Mouse (Mus musculus): ENCODE measurements at regions not wholly inside any gene's neighbourhood (a gene's known extent, or its start where the extent isn't known, plus 50 kb on each side); places are given as distances from the start of the nearest gene placed in this dataset.
A peak's percentile ranks its signal among the peaks of the same experiment; 100 is the strongest.

- no peaks in the 10 kb centered on the region for H3K27me3 ChIP-seq (ENCODE audit: insufficient read depth, low read length)
- no peak for DNase-seq (ENCODE audit: low spot score)
- H3K27ac ChIP-seq, result no peak overlapping the region
- WGBS, result 75% methylated on average over 2 of the region's 2 CpGs
- TF ChIP-seq CTCF (IDR thresholded peaks at IDR 0.05; ENCODE audit: low read depth), result no peak
- H3K4me1 ChIP-seq (replicated peaks; ENCODE audit: insufficient read depth, low read length), result 0 out of 2 replicates have a peak, but pooled peaks cover 6% of the 10 kb centered on the region
- H3K36me3 ChIP-seq (ENCODE audit: insufficient read depth, low read length), result no peaks in the 10 kb centered on the region
- no peak overlapping the region for H3K9ac ChIP-seq (ENCODE audit: low read depth, low read length)
- H3K4me2 ChIP-seq (ENCODE audit: low read length), result no peak overlapping the region
- no peaks in the 10 kb centered on the region for H3K9me3 ChIP-seq (replicated peaks; ENCODE audit: low read length)
- no peak for ATAC-seq (replicated peaks; ENCODE audit: low FRiP score, low read depth)
- no peak overlapping the region for H3K4me3 ChIP-seq (replicated peaks; ENCODE audit: low read depth, low read length)
Measured at GRCm38 (mm10) chr11:65497979-65498378, 228.2 kb upstream of the Myocd start.

- Histone ChIP-seq H3K4me1 (replicated peaks; ENCODE audit: insufficient read depth, low read length) (0 out of 2 replicates have a peak, but pooled peaks cover 6% of the 10 kb centered on the region), H3K4me3 (replicated peaks; ENCODE audit: low read depth, low read length) (no peak overlapping the region), H3K27me3 (ENCODE audit: insufficient read depth, low read length) (no peaks in the 10 kb centered on the region), H3K27ac (no peak overlapping the region), H3K4me2 (ENCODE audit: low read length) (no peak overlapping the region), H3K36me3 (ENCODE audit: insufficient read depth, low read length) (no peaks in the 10 kb centered on the region), H3K9me3 (replicated peaks; ENCODE audit: low read length) (no peaks in the 10 kb centered on the region), H3K9ac (ENCODE audit: low read depth, low read length) (no peak overlapping the region)
- ATAC-seq (replicated peaks; ENCODE audit: low FRiP score, low read depth), result no peak
- DNase-seq (ENCODE audit: low spot score), result no peak
- no peak for TF ChIP-seq CTCF (IDR thresholded peaks at IDR 0.05; ENCODE audit: low read depth)
- 91% methylated on average over 6 of the region's 6 CpGs for WGBS
Measured at GRCm38 (mm10) chr11:65497415-65497814, 227.6 kb upstream of the Myocd start.

- DNase-seq (ENCODE audit: low spot score), result peak; percentile 70
- Histone ChIP-seq H3K9me3 (replicated peaks; ENCODE audit: low read length) (no peaks in the 10 kb centered on the region), H3K27me3 (ENCODE audit: insufficient read depth, low read length) (no peaks in the 10 kb centered on the region), H3K27ac (no peak overlapping the region), H3K4me2 (ENCODE audit: low read length) (peak overlapping the region; percentile 31), H3K9ac (ENCODE audit: low read depth, low read length) (no peak overlapping the region), H3K36me3 (ENCODE audit: insufficient read depth, low read length) (no peaks in the 10 kb centered on the region), H3K4me3 (replicated peaks; ENCODE audit: low read depth, low read length) (no peak overlapping the region), H3K4me1 (replicated peaks; ENCODE audit: insufficient read depth, low read length) (0 out of 2 replicates have a peak, but pooled peaks cover 6% of the 10 kb centered on the region)
- TF ChIP-seq CTCF (IDR thresholded peaks at IDR 0.05; ENCODE audit: low read depth), result no peak; the same call in 1 of the 2 replicates
- WGBS, result 7% methylated on average over 11 of the region's 11 CpGs
- no peak for ATAC-seq (replicated peaks; ENCODE audit: low FRiP score, low read depth)
Measured at GRCm38 (mm10) chr11:65495034-65495433, 225.2 kb upstream of the Myocd start.

- Histone ChIP-seq H3K27me3 (ENCODE audit: insufficient read depth, low read length) (no peaks in the 10 kb centered on the region), H3K4me2 (ENCODE audit: low read length) (no peak overlapping the region), H3K4me1 (replicated peaks; ENCODE audit: insufficient read depth, low read length) (0 out of 2 replicates have a peak, but pooled peaks cover 6% of the 10 kb centered on the region), H3K36me3 (ENCODE audit: insufficient read depth, low read length) (no peaks in the 10 kb centered on the region), H3K9me3 (replicated peaks; ENCODE audit: low read length) (no peaks in the 10 kb centered on the region), H3K4me3 (replicated peaks; ENCODE audit: low read depth, low read length) (no peak overlapping the region), H3K27ac (no peak overlapping the region), H3K9ac (ENCODE audit: low read depth, low read length) (no peak overlapping the region)
- ATAC-seq (replicated peaks; ENCODE audit: low FRiP score, low read depth) (no peak), DNase-seq (ENCODE audit: low spot score) (no peak)
- TF ChIP-seq CTCF (IDR thresholded peaks at IDR 0.05; ENCODE audit: low read depth), result no peak
- 86% methylated on average over 3 of the region's 3 CpGs for whole genome bisulfite sequencing
Measured at GRCm38 (mm10) chr11:65490426-65490825, 220.6 kb upstream of the Myocd start.

GRCm38 (mm10) chr11:65475821-65476540, 206.2 kb upstream of the Myocd start:
- no peaks in the 10 kb centered on the region for H3K27me3 ChIP-seq (ENCODE audit: insufficient read depth, low read length)
- no peaks in the 10 kb centered on the region for H3K36me3 ChIP-seq (ENCODE audit: insufficient read depth, low read length)
- H3K4me3 ChIP-seq (replicated peaks; ENCODE audit: low read depth, low read length), result no peak overlapping the region
- TF ChIP-seq CTCF (IDR thresholded peaks at IDR 0.05; ENCODE audit: low read depth), result no peak
- no peak for DNase-seq (ENCODE audit: low spot score)
- no peak overlapping the region for H3K4me2 ChIP-seq (ENCODE audit: low read length)
- H3K9me3 ChIP-seq (replicated peaks; ENCODE audit: low read length), result no peaks in the 10 kb centered on the region
- no peak for ATAC-seq (replicated peaks; ENCODE audit: low FRiP score, low read depth)
- H3K27ac ChIP-seq, result no peak overlapping the region
- H3K9ac ChIP-seq (ENCODE audit: low read depth, low read length), result no peak overlapping the region
- no peaks in the 10 kb centered on the region for H3K4me1 ChIP-seq (replicated peaks; ENCODE audit: insufficient read depth, low read length)
- 61% methylated on average over 18 of the region's 18 CpGs for WGBS

- Histone ChIP-seq H3K4me3 (replicated peaks; ENCODE audit: low read depth, low read length) (no peak overlapping the region), H3K27me3 (ENCODE audit: insufficient read depth, low read length) (no peaks in the 10 kb centered on the region), H3K27ac (no peak overlapping the region), H3K4me1 (replicated peaks; ENCODE audit: insufficient read depth, low read length) (no peaks in the 10 kb centered on the region), H3K9ac (ENCODE audit: low read depth, low read length) (no peak overlapping the region), H3K4me2 (ENCODE audit: low read length) (no peak overlapping the region), H3K36me3 (ENCODE audit: insufficient read depth, low read length) (no peaks in the 10 kb centered on the region), H3K9me3 (replicated peaks; ENCODE audit: low read length) (no peaks in the 10 kb centered on the region)
- 53% methylated on average over 12 of the region's 12 CpGs for WGBS
- DNase-seq (ENCODE audit: low spot score) (peak; percentile 47), ATAC-seq (replicated peaks; ENCODE audit: low FRiP score, low read depth) (no peak)
- peak; percentile 31; the same call in 1 of the 2 replicates for TF ChIP-seq CTCF (IDR thresholded peaks at IDR 0.05; ENCODE audit: low read depth)
Measured at GRCm38 (mm10) chr11:65475302-65475701, 205.5 kb upstream of the Myocd start.
